Mouse (Mus musculus) testis, adult 2 months (tissue): ENCODE measurements at regions not wholly inside any gene's neighbourhood (a gene's known extent, or its start where the extent isn't known, plus 50 kb on each side); places are given as distances from the start of the nearest gene placed in this dataset.

Experiments used
- H3K27ac ChIP-seq: fragments of 200-500 bp; 2 replicates; pipeline ENCODE4 v1.5.1; 2012; ENCODE audit warnings: low read depth, low read length; ENCODE audit not compliant: control insufficient read depth, insufficient read depth
- H3K27me3 ChIP-seq: fragments of 200-500 bp; 2 replicates; pipeline ENCODE4 v1.6.1; 2012; ENCODE audit warnings: mild to moderate bottlenecking, low read length, moderate library complexity; ENCODE audit not compliant: control insufficient read depth, insufficient read depth
- H3K36me3 ChIP-seq: fragments of 200-500 bp; 2 replicates; pipeline ENCODE4 v1.6.1; 2012; ENCODE audit warnings: mild to moderate bottlenecking, low read length; ENCODE audit not compliant: control insufficient read depth, insufficient read depth
- H3K4me1 ChIP-seq: fragments of 200-500 bp; 2 replicates; pipeline ENCODE4 v1.6.1; 2012; ENCODE audit warnings: low read length; ENCODE audit not compliant: control insufficient read depth, insufficient read depth
- H3K4me3 ChIP-seq: fragments of 200-500 bp; 2 replicates; pipeline ENCODE4 v1.5.1; 2012; ENCODE audit warnings: low read depth, mild to moderate bottlenecking, low read length, moderate library complexity, mixed read lengths; ENCODE audit not compliant: control insufficient read depth
- CTCF ChIP-seq: fragments of 200-500 bp; IDR thresholded peaks from 2 replicates; pipeline ENCODE4 v1.5.1; 2012; ENCODE audit warnings: low read depth, mild to moderate bottlenecking, inconsistent platforms, low read length, moderate library complexity; ENCODE audit not compliant: control insufficient read depth, insufficient read depth, insufficient replicate concordance
- POLR2A ChIP-seq: fragments of 200-500 bp; IDR thresholded peaks from 2 replicates; pipeline ENCODE4 v1.6.1; 2012; ENCODE audit warnings: low read depth, mild to moderate bottlenecking, inconsistent platforms, low read length, moderate library complexity; ENCODE audit not compliant: control insufficient read depth

- no peak for TF ChIP-seq POLR2A
- TF ChIP-seq CTCF, result no peak
These were observed 513.7 kb upstream of the Dmac1 start for GRCm38 (mm10) chr4:75791789-75792188.

GRCm38 (mm10) chr4:75790920-75791589, 513.0 kb upstream of the Dmac1 start:
- Histone ChIP-seq H3K36me3 (no peaks in the 10 kb centered on the region), H3K4me3 (no peak overlapping the region), H3K27me3 (no peaks in the 10 kb centered on the region), H3K4me1 (no peaks in the 10 kb centered on the region), H3K27ac (no peak overlapping the region)
- no peak for TF ChIP-seq POLR2A
- TF ChIP-seq CTCF, result no peak

More at GRCm38 (mm10) chr4:75791789-75792188, 513.7 kb upstream of the Dmac1 start:
- H3K27ac ChIP-seq, result no peak overlapping the region
- no peak overlapping the region for H3K4me3 ChIP-seq
- H3K4me1 ChIP-seq, result no peaks in the 10 kb centered on the region
- H3K27me3 ChIP-seq, result no peaks in the 10 kb centered on the region
- H3K36me3 ChIP-seq, result no peaks in the 10 kb centered on the region

DNA sequence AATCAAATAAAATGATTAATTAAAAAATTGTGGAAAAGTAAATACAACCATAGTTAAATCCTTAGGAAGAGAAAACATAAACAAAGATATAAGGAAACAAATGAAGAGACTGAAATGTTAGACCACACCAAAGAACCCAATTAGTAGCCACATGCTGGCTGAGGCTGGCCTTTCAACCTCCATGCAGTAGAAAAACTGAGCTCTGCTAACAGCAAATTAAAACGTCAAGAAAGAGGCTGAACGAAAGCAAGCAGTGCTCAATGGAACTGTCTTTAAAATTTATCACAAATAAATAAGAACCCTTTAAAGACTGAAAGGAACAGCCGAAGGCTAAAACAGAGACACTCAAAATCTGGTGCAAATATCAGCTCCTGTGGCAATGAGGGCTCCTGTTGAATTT, 509.3 kb upstream of the Dmac1 start:
- TF ChIP-seq POLR2A (no peak), CTCF (no peak)
- Histone ChIP-seq H3K4me1 (no peaks in the 10 kb centered on the region), H3K36me3 (no peaks in the 10 kb centered on the region), H3K27ac (no peak overlapping the region), H3K27me3 (no peaks in the 10 kb centered on the region), H3K4me3 (no peak overlapping the region)

DNA sequence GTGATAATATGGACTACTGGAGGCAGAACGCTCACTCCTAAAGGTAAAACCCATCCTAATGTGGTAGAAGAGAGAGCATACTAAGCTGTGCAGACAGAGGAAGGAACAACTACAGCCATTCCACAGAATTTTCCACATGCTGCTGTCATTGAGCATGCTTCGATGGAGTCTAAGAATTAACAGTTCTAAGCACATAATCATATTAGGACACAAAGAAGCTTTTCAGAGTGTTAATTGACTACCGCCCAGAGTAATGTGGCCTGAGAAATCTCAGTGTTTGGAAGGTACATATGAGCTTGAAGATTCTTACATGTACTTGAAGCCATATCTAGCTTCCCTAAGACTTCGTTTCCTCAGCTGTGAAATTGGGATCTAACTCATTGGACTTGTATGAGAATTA, 508.3 kb upstream of the Dmac1 start:
- Histone ChIP-seq H3K4me1 (no peaks in the 10 kb centered on the region), H3K27me3 (no peaks in the 10 kb centered on the region), H3K27ac (no peak overlapping the region), H3K36me3 (no peaks in the 10 kb centered on the region), H3K4me3 (no peak overlapping the region)
- TF ChIP-seq CTCF, result no peak
- TF ChIP-seq POLR2A, result no peak

DNA sequence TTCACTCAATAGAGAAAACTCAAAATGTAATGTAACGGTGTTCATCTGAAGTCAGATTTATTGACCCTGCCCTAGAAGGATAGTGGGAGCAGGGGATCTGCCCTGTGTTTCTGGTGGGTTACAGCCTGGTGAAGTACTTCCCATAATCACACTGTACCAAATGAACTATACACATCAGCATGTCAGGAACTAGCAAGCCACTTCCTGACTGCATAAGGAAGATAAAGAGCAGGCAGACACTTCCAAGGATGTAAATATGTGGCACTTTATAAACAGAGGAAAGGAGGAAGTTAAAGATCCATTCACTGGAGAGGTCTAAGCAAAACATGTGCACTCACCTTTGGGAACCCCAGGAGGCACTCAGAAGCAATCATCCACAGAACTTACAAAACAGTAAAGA, 501.4 kb upstream of the Dmac1 start:
- no peaks in the 10 kb centered on the region for H3K36me3 ChIP-seq
- no peaks in the 10 kb centered on the region for H3K4me1 ChIP-seq
- TF ChIP-seq POLR2A, result no peak
- TF ChIP-seq CTCF, result no peak
- no peak overlapping the region for H3K27ac ChIP-seq
- H3K4me3 ChIP-seq, result no peak overlapping the region
- H3K27me3 ChIP-seq, result no peaks in the 10 kb centered on the region

GRCm38 (mm10) chr4:75764141-75764540, 486.0 kb upstream of the Dmac1 start:
- H3K4me1 ChIP-seq, result no peaks in the 10 kb centered on the region
- H3K27me3 ChIP-seq, result no peaks in the 10 kb centered on the region
- TF ChIP-seq POLR2A (no peak), CTCF (no peak)
- H3K27ac ChIP-seq, result no peak overlapping the region
- H3K4me3 ChIP-seq, result no peak overlapping the region
- no peaks in the 10 kb centered on the region for H3K36me3 ChIP-seq

- no peak overlapping the region for H3K4me3 ChIP-seq
- no peaks in the 10 kb centered on the region for H3K4me1 ChIP-seq
- no peak for TF ChIP-seq CTCF
- no peak for TF ChIP-seq POLR2A
- H3K36me3 ChIP-seq, result no peaks in the 10 kb centered on the region
- H3K27me3 ChIP-seq, result no peaks in the 10 kb centered on the region
- no peak overlapping the region for H3K27ac ChIP-seq
These were observed 466.5 kb upstream of the Dmac1 start for GRCm38 (mm10) chr4:75744605-75745004.

DNA sequence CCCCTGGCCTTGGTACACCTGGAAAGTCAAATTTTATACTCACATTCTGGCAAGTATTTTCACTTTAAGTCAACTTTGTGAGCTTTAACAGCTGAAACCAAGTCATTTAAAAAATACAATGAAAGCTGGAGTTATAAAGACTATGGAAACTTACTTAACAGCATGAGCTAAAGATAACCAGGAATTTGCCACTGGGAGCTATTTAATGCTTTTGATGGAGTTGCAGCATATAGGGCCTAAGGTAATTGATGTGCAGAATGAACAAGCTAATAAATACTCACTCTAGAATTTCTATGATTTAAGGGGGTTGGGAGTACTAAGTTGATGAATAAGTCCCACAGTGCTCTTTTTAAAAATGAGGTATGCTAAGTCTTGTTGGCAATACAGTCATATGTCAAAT, 463.5 kb upstream of the Dmac1 start:
- Histone ChIP-seq H3K4me3 (no peak overlapping the region), H3K4me1 (no peaks in the 10 kb centered on the region), H3K36me3 (no peaks in the 10 kb centered on the region), H3K27me3 (no peaks in the 10 kb centered on the region), H3K27ac (no peak overlapping the region)
- TF ChIP-seq POLR2A (no peak), CTCF (no peak)
